Mouse (Mus musculus): ENCODE data around the gene Prx.

DNA sequence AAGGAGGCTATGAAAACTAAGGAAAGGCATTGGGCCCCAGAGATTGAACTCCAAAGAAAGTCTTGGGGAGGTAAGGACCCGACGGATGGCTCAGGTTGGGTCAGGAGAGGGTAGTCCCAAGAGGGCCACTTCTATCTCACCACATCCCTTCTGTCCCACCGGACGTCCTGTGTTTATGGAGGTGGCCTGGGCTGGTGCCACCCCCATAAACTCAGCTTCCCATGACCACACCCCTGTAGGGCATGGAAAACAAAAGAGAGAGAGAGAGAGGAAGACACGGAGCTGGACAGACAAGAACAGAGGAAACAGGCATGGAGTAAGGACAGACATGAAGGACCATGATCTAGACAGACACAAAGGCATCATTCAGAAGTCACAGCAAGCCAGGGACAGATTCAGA lies 5.7 kb upstream of the Prx start:
- TF ChIP-seq CTCF (IDR thresholded peaks at IDR 0.05; ENCODE audit: borderline replicate concordance, control insufficient read depth, extremely low read depth, insufficient read depth, low read length, poor library complexity) (no peak), POLR2A (IDR thresholded peaks at IDR 0.05; ENCODE audit: control insufficient read depth, extremely low read depth, insufficient read depth, low read length, poor library complexity) (no peak)

All from thymus, adult 2 months (tissue).